8 mouse cellular contexts compared by ENCODE assay signal in the genomic region with DNA sequence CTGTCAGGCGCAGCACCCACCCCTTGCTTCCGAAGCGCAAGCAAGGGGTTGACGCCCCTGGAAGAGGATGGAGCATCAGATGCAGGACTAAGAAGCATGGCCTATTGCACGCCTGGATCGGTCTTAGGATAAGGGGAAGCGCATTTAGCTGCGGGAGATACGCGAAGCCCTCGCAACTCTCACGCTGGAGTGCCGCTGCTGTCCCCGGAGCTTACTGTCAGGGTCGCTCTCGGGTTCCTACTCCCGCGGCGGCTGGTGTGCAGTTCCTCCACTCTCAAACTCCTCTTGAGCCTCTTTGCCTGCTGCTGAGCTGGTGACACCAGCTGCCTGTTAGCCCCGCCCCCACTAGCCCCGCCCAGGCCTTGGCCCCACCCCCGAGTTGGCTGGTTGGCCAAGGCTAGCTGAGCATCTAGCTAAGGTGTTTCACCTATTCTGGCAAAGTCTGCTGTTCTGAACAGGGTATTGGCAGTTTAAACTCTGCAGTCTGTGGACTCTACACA. TPM values are rescaled to one million over a fixed set of nuclear protein-coding genes. Genes with fewer than 3 reads are reported as not detected.
DNase-seq lines count a peak whose midpoint lies in the region; ATAC-seq lines count a peak whose summit lies in the region.

No protein-coding gene starts in this region.

- peak; percentile 60 for ATAC-seq in inflammation-experienced regulatory T-cells, adult 6 months

- peaks cover 55% of the 10 kb centered on the region for H3K4me1 ChIP-seq in megakaryocyte, embryonic 14.5 days

- peak overlapping the region; percentile 92 for H3K4me3 ChIP-seq in megakaryocyte, embryonic 14.5 days (replicated peaks)

- no peaks in the 10 kb centered on the region for H3K36me3 ChIP-seq in megakaryocyte, embryonic 14.5 days (replicated peaks; ENCODE audit: low read length)

- peak; percentile 80 to 82 for DNase-seq in adrenal gland, adult 18-20 months (ENCODE audit: low spot score in 2 of 2)
- DNase-seq in embryo, embryonic 10.5 days (ENCODE audit: low spot score), result peak; percentile 79
- DNase-seq in gastrocnemius, postnatal 10 days, result peak; percentile 79
- peak; percentile 54 to 64 for DNase-seq in left cerebral cortex, adult 9 months (ENCODE audit: low spot score in 2 of 2)
- DNase-seq in right cerebral cortex, postnatal 10 days (ENCODE audit: low spot score in 2 of 2), result peak; percentile 74 to 77
- peak; percentile 84 for DNase-seq in urinary bladder, postnatal 14 days (ENCODE audit: low spot score)

- peaks cover 3% of the 10 kb centered on the region for H3K9me3 ChIP-seq in megakaryocyte, embryonic 14.5 days

- H3K27me3 ChIP-seq in megakaryocyte, embryonic 14.5 days (replicated peaks), result peaks cover 78% of the 10 kb centered on the region

RNA-seq across cellular contexts. Expression of gene Ephx1, which starts 3.4 kb away (rescaled TPM):
- 100 to 1,000 TPM; 198 to 228 TPM for total RNA-seq in adrenal gland, adult 18-20 months (2021)
- total RNA-seq in gastrocnemius, postnatal 10 days (2021), result 10 to 100 TPM; 15.8 to 17.6 TPM
- polyA plus RNA-seq in inflammation-experienced regulatory T-cells, adult 6 months (2017; shearing (Covaris generic)), result 100 to 1,000 TPM in 2 of 3 experiments, 10 to 100 TPM in 1; 40.9 to 267 (median 215) TPM
- not detected in 2 replicates for polyA plus RNA-seq in megakaryocyte, embryonic 14.5 days (2012; ENCODE audit: insufficient read depth, low replicate concordance)

RNA-seq across cellular contexts. Expression of gene 9130409I23Rik, which starts 33.8 kb away (rescaled TPM):
- total RNA-seq in adrenal gland, adult 18-20 months (2021), result not detected
- not detected for total RNA-seq in gastrocnemius, postnatal 10 days (2021)
- polyA plus RNA-seq in inflammation-experienced regulatory T-cells, adult 6 months (2017; shearing (Covaris generic)), result not detected
- polyA plus RNA-seq in megakaryocyte, embryonic 14.5 days (2012; ENCODE audit: insufficient read depth, low replicate concordance), result not detected in 2 replicates

Comparison
In these comparisons a context has a peak if more than half of its experiments do, and no peak if none do; other contexts are left out.
1. Peak in every context shown above with its lines: DNase-seq, ATAC-seq and H3K4me3 ChIP-seq.
2. RNA of gene Ephx1, which starts 3.4 kb away (total RNA-seq): 198 to 228 TPM in adrenal gland, adult 18-20 months; 15.8 to 17.6 TPM in gastrocnemius, postnatal 10 days; every median in the first group is over 10 times any median in the second.